1 mouse cellular context compared by ENCODE assay signal in the genomic region with DNA sequence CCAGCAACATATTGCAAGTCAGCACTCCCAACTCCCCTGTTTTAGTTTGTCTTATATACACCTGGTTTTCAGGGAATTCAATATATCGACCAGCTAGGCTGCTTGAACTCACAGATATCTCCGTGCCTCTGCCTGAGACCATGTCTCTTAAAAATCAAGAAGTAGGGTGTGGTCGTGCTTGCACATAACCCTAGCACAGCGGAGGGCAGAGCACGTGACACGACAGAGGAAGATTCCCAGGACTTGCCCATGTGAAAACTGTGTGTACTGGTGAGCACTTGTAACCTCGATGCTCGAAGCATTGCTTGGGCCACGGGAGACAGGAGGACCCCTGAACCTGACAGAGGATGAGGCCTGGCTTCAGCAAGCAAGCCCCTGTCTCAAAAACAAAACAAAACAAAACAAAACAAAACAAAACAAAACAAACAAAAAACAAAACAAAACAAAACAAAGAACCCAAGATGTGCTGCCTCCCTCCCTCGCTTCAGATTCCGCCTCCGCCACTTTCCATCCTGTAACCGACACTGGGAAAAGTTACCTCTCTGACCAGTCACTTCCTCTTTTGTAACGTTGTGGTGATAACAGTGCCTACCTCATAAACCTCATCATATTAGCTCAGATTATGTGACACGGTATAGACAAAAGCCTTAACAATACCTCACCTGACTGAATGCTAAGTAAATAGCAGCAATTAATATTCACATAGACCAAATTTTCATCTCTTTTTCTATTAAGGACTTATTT.
TF ChIP-seq lines count a peak whose summit lies in the region.

No protein-coding gene starts in this region.

TF ChIP-seq in CH12.LX, 34 proteins besides CTCF, POLR2A, EP300 and RAD21:
- TF ChIP-seq BHLHE40 (IDR thresholded peaks at IDR 0.05; ENCODE audit: low read depth, low read length) (0 out of 2 replicates have a peak, but pooled peaks have one; percentile 14), ETS1 (conservative IDR thresholded peaks at IDR 0.05; ENCODE audit: low read depth, low read length) (0 out of 2 replicates have a peak, but pooled peaks have one; percentile 9), SIN3A (IDR thresholded peaks at IDR 0.05; ENCODE audit: low read length) (no peak), IRF4 (IDR thresholded peaks at IDR 0.05; ENCODE audit: low read depth, low read length) (peak; percentile 49; the same call in 1 of the 2 replicates)
